Mouse (Mus musculus): ENCODE data around the gene Zfp866. TPM values are rescaled to one million over a fixed set of nuclear protein-coding genes. Genes with fewer than 3 reads are reported as not detected.

Zfp866 gene
- polyA plus RNA-seq, 1 experiment from 2014 or later = 7.2 TPM

DNA sequence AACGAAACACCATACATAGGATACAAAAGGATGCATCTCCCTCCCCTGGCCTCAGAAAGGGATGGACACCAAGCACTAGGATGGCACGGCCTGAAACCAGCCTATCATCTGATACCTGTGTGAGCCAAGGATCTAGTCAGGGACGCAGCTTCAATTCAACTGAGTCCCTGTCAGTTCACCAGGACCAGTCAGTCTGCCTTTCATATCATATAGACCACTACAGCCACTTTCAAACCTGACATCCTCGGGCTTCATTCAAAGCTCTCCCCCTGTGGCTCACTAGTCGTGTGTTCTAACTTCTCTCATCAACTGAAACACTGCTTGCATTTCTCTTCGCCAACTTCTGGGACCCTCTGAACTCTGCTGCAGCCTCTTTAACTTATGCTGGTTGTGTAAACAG is 75.6 kb downstream of the Zfp866 start:
- DNase-seq (no peak), ATAC-seq (ENCODE audit: low read depth) (no peak)
- WGBS (ENCODE audit: insufficient replicate concordance) = 72% methylated on average over 6 of the region's 6 CpGs
- no peak overlapping the region for H3K27ac ChIP-seq
- peak overlapping the region; percentile 96 for H3K4me3 ChIP-seq (replicated peaks)
- peaks cover 31% of the 10 kb centered on the region for H3K36me3 ChIP-seq
- H3K9ac ChIP-seq = peak overlapping the region; percentile 98
- H3K27me3 ChIP-seq = no peaks in the 10 kb centered on the region
- peak overlapping the region; percentile 63 for H3K4me2 ChIP-seq
- no peaks in the 10 kb centered on the region for H3K9me3 ChIP-seq (replicated peaks)
- H3K4me1 ChIP-seq (replicated peaks) = peaks cover 27% of the 10 kb centered on the region

DNA sequence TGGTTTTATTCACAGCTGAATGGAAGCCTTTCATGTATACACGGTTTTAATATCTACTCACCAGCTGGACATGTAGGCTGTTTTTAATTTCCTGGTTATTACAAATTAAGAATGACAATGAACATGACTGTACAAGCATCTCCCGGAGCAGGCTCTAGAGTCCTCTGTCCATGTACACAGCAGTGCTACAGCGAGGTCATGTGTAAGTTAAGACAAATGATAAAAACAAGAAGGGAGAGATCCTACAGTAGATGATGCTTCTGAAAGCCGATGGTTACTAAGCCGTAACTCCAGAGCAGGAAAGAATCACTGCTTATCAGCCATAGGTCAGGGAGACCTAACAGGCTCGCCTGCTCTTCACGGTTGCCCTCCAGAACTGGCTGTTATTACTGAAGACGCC is 77.5 kb downstream of the Zfp866 start:
- DNase-seq (no peak), ATAC-seq (ENCODE audit: low read depth) (no peak)
- Histone ChIP-seq H3K27me3 (no peaks in the 10 kb centered on the region), H3K9ac (no peak overlapping the region), H3K4me1 (replicated peaks) (peaks cover 27% of the 10 kb centered on the region), H3K4me3 (replicated peaks) (no peak overlapping the region), H3K9me3 (replicated peaks) (no peaks in the 10 kb centered on the region), H3K4me2 (no peak overlapping the region), H3K36me3 (peaks cover 49% of the 10 kb centered on the region), H3K27ac (no peak overlapping the region)
- 64% methylated on average over 8 of the region's 8 CpGs for WGBS (ENCODE audit: insufficient replicate concordance)

Other genes with a start within 250 kb of the Zfp866 start
- 7.5 and 9.4 TPM in 2 replicates for gene Zfp868, start 165.6 kb downstream of the Zfp866 start, polyA plus RNA-seq (2015; fragmentation: Nextera tagmentation; extraction: Ambion mirVana)
- 0.27 and 0.37 TPM in 2 replicates for gene Zfp964, start 136.7 kb downstream of the Zfp866 start, polyA plus RNA-seq (2015; fragmentation: Nextera tagmentation; extraction: Ambion mirVana)
- 12.3 and 14.0 TPM in 2 replicates for gene Zfp869, start 80.5 kb downstream of the Zfp866 start, polyA plus RNA-seq (2015; fragmentation: Nextera tagmentation; extraction: Ambion mirVana)
- 2.2 and 2.3 TPM in 2 replicates for gene Zfp963, start 41.2 kb downstream of the Zfp866 start, polyA plus RNA-seq (2015; fragmentation: Nextera tagmentation; extraction: Ambion mirVana)
- gene Gm20422, start 16.3 kb downstream of the Zfp866 start, polyA plus RNA-seq (2015; fragmentation: Nextera tagmentation; extraction: Ambion mirVana) = 0.28 and 0.63 TPM in 2 replicates
- gene Atp13a1, start within 50 bp of the Zfp866 start, polyA plus RNA-seq (2015; fragmentation: Nextera tagmentation; extraction: Ambion mirVana) = 20.1 and 22.0 TPM in 2 replicates
- 4.7 and 5.0 TPM in 2 replicates for gene Gmip, start 17.5 kb upstream of the Zfp866 start, polyA plus RNA-seq (2015; fragmentation: Nextera tagmentation; extraction: Ambion mirVana)
- 0.07 and 0.09 TPM in 2 replicates for gene Lpar2, start 31.3 kb upstream of the Zfp866 start, polyA plus RNA-seq (2015; fragmentation: Nextera tagmentation; extraction: Ambion mirVana)
- gene Pbx4, start 41.3 kb upstream of the Zfp866 start, polyA plus RNA-seq (2015; fragmentation: Nextera tagmentation; extraction: Ambion mirVana) = 2.4 and 2.8 TPM in 2 replicates
- 0.03 and 0.09 TPM in 2 replicates for gene Cilp2, start 96.5 kb upstream of the Zfp866 start, polyA plus RNA-seq (2015; fragmentation: Nextera tagmentation; extraction: Ambion mirVana)
- 2.4 and 2.5 TPM in 2 replicates for gene Tssk6, start 111.0 kb upstream of the Zfp866 start, polyA plus RNA-seq (2015; fragmentation: Nextera tagmentation; extraction: Ambion mirVana)
- 109 and 114 TPM in 2 replicates for gene Ndufa13, start 111.4 kb upstream of the Zfp866 start, polyA plus RNA-seq (2015; fragmentation: Nextera tagmentation; extraction: Ambion mirVana)
- gene Yjefn3, start 111.5 kb upstream of the Zfp866 start, polyA plus RNA-seq (2015; fragmentation: Nextera tagmentation; extraction: Ambion mirVana) = 0.74 and 0.81 TPM in 2 replicates
- gene Gatad2a, start 205.2 kb upstream of the Zfp866 start, polyA plus RNA-seq (2015; fragmentation: Nextera tagmentation; extraction: Ambion mirVana) = 27.1 and 27.8 TPM in 2 replicates

Measured in liver, embryonic 13.5 days (tissue).